Mouse (Mus musculus): Measurements from ENCODE around the gene Pgrmc2. TPM values are rescaled to one million over a fixed set of nuclear protein-coding genes. Genes with fewer than 3 reads are reported as not detected.

Pgrmc2 gene
- polyA plus RNA-seq, 1 experiment, result 14.2 TPM

DNA sequence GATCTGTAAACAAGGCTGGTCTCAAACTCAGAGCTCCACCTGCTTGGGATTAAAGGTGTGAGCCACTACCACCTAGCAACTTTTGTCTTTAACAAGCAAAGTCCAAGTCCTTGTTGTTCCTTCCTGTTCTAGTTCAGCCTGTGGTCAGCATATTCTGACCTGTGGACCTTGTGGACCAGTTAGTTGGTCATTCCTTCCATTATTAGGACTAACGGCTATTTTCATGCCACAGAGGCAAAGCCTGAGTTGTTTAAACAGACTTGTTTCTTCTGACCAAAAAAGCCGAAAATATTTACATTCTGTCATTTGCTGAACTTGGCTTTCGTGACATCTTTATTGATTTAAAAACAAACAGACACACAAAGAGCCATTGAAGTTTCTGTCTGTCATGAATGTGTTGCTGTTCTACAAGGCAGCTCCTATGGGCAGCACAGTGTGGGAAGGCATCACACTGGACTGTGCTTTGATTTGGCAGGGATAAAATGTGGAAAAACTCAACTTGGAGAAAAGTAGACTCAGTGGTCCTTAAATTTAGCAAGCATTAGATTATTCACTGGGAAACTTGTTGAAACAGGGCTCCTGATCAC is 64.7 kb downstream of the Pgrmc2 start:
- peaks cover 26% of the 10 kb centered on the region for H3K4me1 ChIP-seq
- H3K36me3 ChIP-seq (replicated peaks; ENCODE audit: low read length), result peaks cover 2% of the 10 kb centered on the region
- H3K9me3 ChIP-seq, result no peaks in the 10 kb centered on the region
- no peak overlapping the region for H3K4me3 ChIP-seq (replicated peaks)
- no peak for TF ChIP-seq FLI1 (IDR thresholded peaks at IDR 0.05; ENCODE audit: low read length)
- TF ChIP-seq GATA1 (IDR thresholded peaks at IDR 0.05; ENCODE audit: borderline replicate concordance, low read length), result no peak
- H3K27me3 ChIP-seq (replicated peaks), result no peaks in the 10 kb centered on the region

Other genes starting within 250 kb of the Pgrmc2 start
- 0.73 TPM in 1 of 2 replicates, not detected in the other for gene Mfsd8, start 236.2 kb downstream of the Pgrmc2 start, polyA plus RNA-seq (2012; ENCODE audit: insufficient read depth, low replicate concordance)
- gene Abhd18, start 236.1 kb downstream of the Pgrmc2 start, polyA plus RNA-seq (2012; ENCODE audit: insufficient read depth, low replicate concordance), result 0.51 and 1.7 TPM in 2 replicates
- not detected in 2 replicates for gene 1700034I23Rik, start 180.5 kb downstream of the Pgrmc2 start, polyA plus RNA-seq (2012; ENCODE audit: insufficient read depth, low replicate concordance)
- gene Larp1b, start 133.2 kb downstream of the Pgrmc2 start, polyA plus RNA-seq (2012; ENCODE audit: insufficient read depth, low replicate concordance), result 20.7 and 31.6 TPM in 2 replicates